Mouse (Mus musculus) liver, adult 2 months (tissue): ENCODE results near the gene Ccdc80.

Source experiments
- CTCF ChIP-seq: fragments of 200-500 bp; IDR thresholded peaks from 2 replicates; pipeline ENCODE4 v1.5.1; 2011; ENCODE audit warnings: low read depth, low read length, control low read depth
- POLR2A ChIP-seq: fragments of 200-500 bp; IDR thresholded peaks from 2 replicates; pipeline ENCODE4 v1.6.1; 2011; ENCODE audit warnings: low read length, control low read depth; ENCODE audit not compliant: insufficient read depth; ENCODE audit errors: extremely low read depth

DNA sequence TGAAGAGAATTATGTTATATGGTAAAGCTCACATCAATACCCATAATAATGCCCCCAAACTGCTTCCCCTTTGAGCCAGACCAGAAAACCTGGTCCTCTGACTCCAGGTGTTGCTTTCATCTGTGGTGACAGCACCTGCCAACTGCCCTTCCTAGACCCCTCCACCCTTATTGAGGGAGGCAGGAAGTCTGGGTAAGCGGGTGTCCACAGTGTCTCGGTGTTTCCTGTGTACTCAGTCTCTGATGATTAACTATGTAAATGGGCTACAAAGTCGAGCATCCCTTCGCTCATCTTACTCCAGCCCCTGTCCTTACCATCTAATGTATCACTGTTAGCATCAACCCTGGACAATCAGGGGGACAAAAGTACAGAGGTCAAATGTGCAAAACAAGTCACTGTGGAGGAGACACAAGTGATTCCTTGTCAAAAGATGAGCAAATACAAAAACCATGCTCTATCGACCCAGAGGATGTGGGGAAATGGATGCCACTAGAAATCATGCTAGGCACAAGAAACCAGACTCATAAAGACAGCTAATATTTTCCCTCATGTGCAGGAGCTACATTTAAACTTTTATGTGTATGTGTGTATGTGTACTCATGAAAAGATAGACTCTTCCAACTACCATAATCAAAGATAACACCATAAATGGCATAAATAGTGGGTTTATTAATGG lies 15.1 kb downstream of the Ccdc80 start:
- TF ChIP-seq CTCF (no peak), POLR2A (no peak)
